Mouse (Mus musculus) liver, embryonic 14.5 days (tissue): ENCODE results near the gene Tmem33. TPM values are rescaled to one million over a fixed set of nuclear protein-coding genes. Genes with fewer than 3 reads are reported as not detected.

ENCODE experiments used
- ATAC-seq: fragments of 200-750 bp; cut with Nextera tagmentation; 2 replicates; pipeline ENCODE4 v1.8.0; 2017; ENCODE audit warnings: moderate number of reproducible peaks, mild to moderate bottlenecking, moderate library complexity; ENCODE audit not compliant: insufficient read depth
- DNase-seq, 3 experiments: peaks; one replicate each; pipeline ENCODE4 v3.0.0-alpha.2; 2012 to 2013; ENCODE audit warnings: low read depth in 3 of 3, low spot score in 3 of 3
- H3K27ac ChIP-seq: fragments of 300-500 bp; sonication (generic); 2 replicates; pipeline ENCODE4 v1.5.1; 2014; ENCODE audit warnings: moderate library complexity, mild to moderate bottlenecking, control low read depth, inconsistent platforms
- H3K27me3 ChIP-seq: fragments of 300-500 bp; sonication (generic); 2 replicates; pipeline ENCODE4 v1.6.1; 2014; ENCODE audit warnings: mild to moderate bottlenecking, low read length, moderate library complexity; ENCODE audit not compliant: control insufficient read depth, insufficient read depth
- H3K36me3 ChIP-seq: fragments of 300-500 bp; sonication (generic); replicated peaks from 2 replicates; pipeline ENCODE4 v1.6.1; 2014; ENCODE audit warnings: low read depth; ENCODE audit not compliant: control insufficient read depth, insufficient read depth
- H3K4me1 ChIP-seq, 2 experiments: fragments of 200-500 bp in 1 of 2; fragments of 300-500 bp in 1 of 2; sonication (generic) in 1 of 2; replicated peaks; 2 replicates each; pipeline ENCODE4 v1.6.1; 2012 to 2014; ENCODE audit warnings: antibody characterized with exemption in 1 of 2, inconsistent platforms in 1 of 2, low read length in 1 of 2; ENCODE audit not compliant: control insufficient read depth in 2 of 2, insufficient read depth in 2 of 2
- H3K4me2 ChIP-seq: fragments of 300-500 bp; sonication (generic); 2 replicates; pipeline ENCODE4 v1.6.1; 2014; ENCODE audit warnings: low read depth, mild to moderate bottlenecking, control low read depth, moderate library complexity
- H3K4me3 ChIP-seq, 2 experiments: fragments of 200-500 bp in 1 of 2; fragments of 300-500 bp in 1 of 2; sonication (generic) in 1 of 2; 2 replicates each; pipeline ENCODE4 v1.5.1; 2012 to 2014; ENCODE audit warnings: low read depth in 2 of 2, low read length in 2 of 2, mild to moderate bottlenecking in 2 of 2, control low read depth in 1 of 2, inconsistent platforms in 1 of 2, moderate library complexity in 1 of 2; ENCODE audit not compliant: insufficient read depth in 1 of 2
- H3K9ac ChIP-seq: fragments of 300-500 bp; sonication (generic); replicated peaks from 2 replicates; pipeline ENCODE4 v1.6.1; 2014; ENCODE audit warnings: mild to moderate bottlenecking, control low read depth, moderate library complexity
- H3K9me3 ChIP-seq: fragments of 300-500 bp; sonication (generic); 2 replicates; pipeline ENCODE4 v1.6.1; 2016; ENCODE audit warnings: low read length, mixed read lengths; ENCODE audit not compliant: control insufficient read depth
- CTCF ChIP-seq: IDR thresholded peaks from 2 replicates; pipeline ENCODE4 v1.5.1; 2016; ENCODE audit warnings: antibody characterized with exemption, low read depth, control low read depth
- EP300 ChIP-seq: IDR thresholded peaks from 2 replicates; pipeline ENCODE4 v1.6.1; 2016; ENCODE audit warnings: antibody characterized with exemption, low read depth
- WGBS: fragments of 180-500 bp; shearing (Covaris S2); extraction: QIAGEN DNeasy Blood & Tissue Kit; methylation state at CpG from one replicate; pipeline ENCODE4 v1.1.7; 2014; ENCODE audit not compliant: insufficient replicate concordance; 5-methylcytosine and 5-hydroxymethylcytosine counted together
- polyA plus RNA-seq, 2 experiments: library from polyadenylated mRNA; depleted of rRNA in 1 of 2; stranded (reverse) in 1 of 2; unstranded in 1 of 2; fragments of >200 nt; fragmentation: Nextera tagmentation in 1 of 2; extraction: Ambion mirVana in 1 of 2; gene quantifications; 2 replicates each; pipeline versions ENCODE4 v1.2.1 to v1.2.3; 2012 to 2014

Tmem33 gene
- polyA plus RNA-seq, 2 experiments = 45.3 to 83.7 TPM

- Histone ChIP-seq H3K36me3 (no peaks in the 10 kb centered on the region), H3K9ac (no peak overlapping the region), H3K4me2 (no peak overlapping the region), H3K27ac (no peak overlapping the region), H3K4me1 (peaks cover 6 to 13% of the 10 kb centered on the region in 2 experiments; a peak in 3 of 4 replicates), H3K27me3 (no peaks in the 10 kb centered on the region; the same call in 1 of the 2 replicates), H3K4me3 (no peak overlapping the region), H3K9me3 (no peaks in the 10 kb centered on the region)
- no peak for ATAC-seq
- WGBS = 63% methylated on average over 8 of the region's 8 CpGs
- DNase-seq = no peak
- TF ChIP-seq CTCF = no peak
- no peak for TF ChIP-seq EP300
Measured at GRCm38 (mm10) chr5:67255664-67256063, 4.7 kb upstream of the Tmem33 start.

GRCm38 (mm10) chr5:67258473-67258872, 1.9 kb upstream of the Tmem33 start:
- H3K9ac ChIP-seq = no peak overlapping the region
- no peaks in the 10 kb centered on the region for H3K9me3 ChIP-seq
- H3K4me1 ChIP-seq = peaks cover 10 to 18% of the 10 kb centered on the region in 2 experiments
- WGBS = 74% methylated on average over 9 of the region's 9 CpGs
- no peak overlapping the region for H3K4me2 ChIP-seq
- TF ChIP-seq EP300 (no peak), CTCF (no peak)
- no peaks in the 10 kb centered on the region; the same call in 1 of the 2 replicates for H3K27me3 ChIP-seq
- no peaks in the 10 kb centered on the region; the same call in 1 of the 2 replicates for H3K36me3 ChIP-seq
- H3K4me3 ChIP-seq = no peak overlapping the region
- ATAC-seq = no peak
- H3K27ac ChIP-seq = no peak overlapping the region
- no peak for DNase-seq

- Histone ChIP-seq H3K4me1 (peaks cover 10 to 21% of the 10 kb centered on the region in 2 experiments), H3K27me3 (no peaks in the 10 kb centered on the region; the same call in 1 of the 2 replicates), H3K4me2 (peak overlapping the region; percentile 89), H3K27ac (peak overlapping the region; percentile 65), H3K9me3 (no peaks in the 10 kb centered on the region), H3K9ac (peak overlapping the region; percentile 77), H3K4me3 (peak overlapping the region; percentile 80 to 96), H3K36me3 (peaks cover 13% of the 10 kb centered on the region)
- no peak for TF ChIP-seq EP300
- TF ChIP-seq CTCF = no peak
- whole genome bisulfite sequencing = under 1% methylated on average over 9 of the region's 9 CpGs
- ATAC-seq (no peak), DNase-seq (no peak)
Measured at GRCm38 (mm10) chr5:67260159-67260530, 220 bp upstream of the Tmem33 start.

- peak overlapping the region; percentile 89 for H3K4me2 ChIP-seq
- ATAC-seq (peak; percentile 56), DNase-seq (peak; percentile 52 to 76 (median 64))
- peak overlapping the region; percentile 41 to 80; a peak in 3 of 4 replicates for H3K4me3 ChIP-seq
- peak overlapping the region; percentile 57; the same call in 1 of the 2 replicates for H3K27ac ChIP-seq
- WGBS = 38% methylated on average over 7 of the region's 7 CpGs
- no peaks in the 10 kb centered on the region for H3K27me3 ChIP-seq
- peak overlapping the region; percentile 10 for H3K9ac ChIP-seq
- H3K4me1 ChIP-seq = peaks cover 9 to 23% of the 10 kb centered on the region in 2 experiments
- peak; percentile 81 for TF ChIP-seq EP300
- TF ChIP-seq CTCF = no peak
- no peaks in the 10 kb centered on the region for H3K9me3 ChIP-seq
- H3K36me3 ChIP-seq = peaks cover 40% of the 10 kb centered on the region
Measured at GRCm38 (mm10) chr5:67262964-67263363, 2.6 kb downstream of the Tmem33 start.

GRCm38 (mm10) chr5:67266106-67266505, 5.7 kb downstream of the Tmem33 start:
- ATAC-seq = no peak
- Histone ChIP-seq H3K9me3 (no peaks in the 10 kb centered on the region), H3K27ac (no peak overlapping the region), H3K4me3 (no peak overlapping the region), H3K9ac (no peak overlapping the region), H3K36me3 (peaks cover 54% of the 10 kb centered on the region), H3K27me3 (no peaks in the 10 kb centered on the region), H3K4me2 (no peak overlapping the region), H3K4me1 (peaks cover 3 to 12% of the 10 kb centered on the region in 2 experiments)
- no peak for DNase-seq
- 73% methylated on average over 1 of the region's 1 CpGs for WGBS
- peak; percentile 65 for TF ChIP-seq CTCF
- no peak for TF ChIP-seq EP300
